Mouse (Mus musculus): Measurements from ENCODE around the gene Cdh18.

DNA sequence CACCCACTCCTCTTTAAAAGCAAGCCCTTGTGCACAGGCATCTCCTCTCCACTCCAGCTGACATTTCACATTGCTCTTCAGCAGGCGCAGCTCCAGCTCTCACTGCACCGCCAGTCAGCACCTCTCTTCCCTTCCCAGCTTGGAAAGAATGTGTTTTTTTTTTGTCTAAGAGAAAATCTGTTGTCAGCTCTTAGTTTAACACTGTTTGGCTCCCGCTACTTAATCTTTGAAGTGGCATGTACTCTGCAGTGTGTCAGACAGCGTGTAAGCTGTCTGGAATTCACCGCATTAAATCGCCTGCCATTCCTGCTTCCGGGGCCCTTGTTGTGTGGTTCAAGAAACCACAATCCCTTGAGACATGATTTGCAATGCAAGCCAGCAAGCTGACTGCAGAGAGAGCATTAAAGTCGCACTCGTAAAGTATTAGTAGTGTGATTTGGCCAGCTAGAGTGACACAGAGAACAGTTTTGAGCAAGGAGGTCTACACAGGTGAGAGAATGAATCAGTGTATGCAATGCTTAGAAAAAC is 903.3 kb downstream of the Cdh18 start:
- TF ChIP-seq POLR2A (IDR thresholded peaks at IDR 0.05; ENCODE audit: extremely low read depth, insufficient read depth, low read length) (no peak), CTCF (IDR thresholded peaks at IDR 0.05; ENCODE audit: low read depth, low read length) (no peak)

Data from liver, adult 2 months (tissue).